Mouse (Mus musculus): ENCODE data around the gene Ocrl.

GRCm38 (mm10) chrX:47977078-47977477 is 64.9 kb downstream of the Ocrl start:
- TF ChIP-seq CTCF (IDR thresholded peaks at IDR 0.05; ENCODE audit: low read depth, low read length) = no peak
- no peak for TF ChIP-seq POLR2A (IDR thresholded peaks at IDR 0.05; ENCODE audit: borderline replicate concordance, low read depth, low read length)

Data from bone marrow macrophage, adult 2 months (primary cell).